Mouse (Mus musculus) right cerebral cortex, postnatal 36 days (tissue): Measurements from ENCODE around the gene Fam174b.

Source experiments
- DNase-seq, 2 experiments: peaks; one replicate each; pipeline ENCODE4 v3.0.0; 2022; ENCODE audit warnings: low spot score in 2 of 2, mixed read lengths in 1 of 2

Fam174b gene

GRCm38 (mm10) chr7:73740111-73741035 is at the start of gene Fam174b:
Fam174b (plus strand) TSS chr7:73740302.
- peak; percentile 62 to 68 for DNase-seq

GRCm38 (mm10) chr7:73697092-73697491 is 43.0 kb upstream of the Fam174b start:
- DNase-seq: no peak

DNA sequence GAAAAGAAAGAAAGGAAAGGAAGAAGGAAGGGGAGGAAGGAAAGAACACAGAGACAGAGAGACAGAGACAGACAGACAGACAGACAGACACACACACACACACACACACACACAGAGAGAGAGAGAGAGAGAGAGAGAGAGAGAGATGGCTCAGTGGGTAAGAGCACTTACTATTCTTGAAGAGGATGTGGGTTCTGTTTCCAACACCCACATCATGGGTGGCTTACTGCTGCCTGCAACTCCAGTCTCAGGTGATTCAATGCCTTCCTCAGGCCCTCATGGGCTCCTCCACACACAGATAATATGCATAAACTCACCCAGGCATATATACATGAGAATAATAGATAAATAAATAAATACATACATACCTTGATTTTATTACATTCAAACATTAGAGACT is 35.8 kb upstream of the Fam174b start:
- no peak for DNase-seq

GRCm38 (mm10) chr7:73713506-73713905 is 26.6 kb upstream of the Fam174b start:
- DNase-seq: no peak

- DNase-seq: peak in 1 of 2 experiments; percentile 32
These were observed 24.0 kb upstream of the Fam174b start for GRCm38 (mm10) chr7:73715928-73716749.

DNA sequence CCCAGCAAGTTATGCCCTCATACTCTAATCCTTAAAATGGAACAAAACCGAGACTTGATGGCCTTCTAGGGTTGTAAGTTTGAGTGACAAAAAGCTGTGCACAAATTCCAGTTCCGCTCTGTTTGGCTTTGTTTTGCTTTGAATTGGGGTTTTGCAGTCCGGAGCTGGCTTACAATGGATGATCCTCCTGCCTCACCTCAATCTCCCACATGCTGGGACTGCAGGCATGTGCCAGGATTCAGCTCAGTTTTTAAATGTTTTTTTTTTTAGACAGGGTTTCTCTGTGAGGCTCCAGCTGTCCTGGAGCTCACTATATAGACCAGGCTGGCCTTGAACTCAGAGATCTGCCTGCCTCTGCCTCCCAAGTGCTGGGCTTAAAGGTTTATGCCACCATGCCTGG is 23.3 kb upstream of the Fam174b start:
- DNase-seq: no peak

- no peak for DNase-seq
These were observed 22.1 kb upstream of the Fam174b start for GRCm38 (mm10) chr7:73718031-73718430.

GRCm38 (mm10) chr7:73718497-73719007 is 21.6 kb upstream of the Fam174b start:
- no peak for DNase-seq

- DNase-seq: no peak
These were observed 19.1 kb upstream of the Fam174b start for GRCm38 (mm10) chr7:73721046-73721445.

DNA sequence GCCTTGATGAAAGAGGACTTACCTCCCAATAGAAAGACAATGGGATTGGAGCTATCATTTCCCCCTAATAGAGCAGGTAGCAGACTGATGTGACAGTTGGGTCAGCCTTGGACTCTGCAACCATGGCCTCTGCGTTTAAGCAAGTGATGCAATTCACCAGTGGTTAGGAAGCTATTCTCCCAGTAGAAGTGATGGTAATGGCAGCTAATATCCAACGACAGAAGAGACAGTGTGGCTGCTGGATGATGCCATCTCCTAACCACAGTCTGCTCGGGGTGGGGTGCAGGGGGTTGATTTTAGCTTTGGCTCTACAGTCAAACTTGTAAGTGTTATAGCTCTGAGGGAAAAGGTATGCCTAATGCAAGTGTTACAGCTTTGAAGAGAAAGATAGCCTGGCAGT is 18.3 kb upstream of the Fam174b start:
- DNase-seq: no peak

GRCm38 (mm10) chr7:73729913-73730312 is 10.2 kb upstream of the Fam174b start:
- DNase-seq: no peak

- DNase-seq: no peak
These were observed 9.6 kb upstream of the Fam174b start for GRCm38 (mm10) chr7:73730430-73731022.

- DNase-seq: no peak
These were observed 4.1 kb upstream of the Fam174b start for GRCm38 (mm10) chr7:73736046-73736445.

GRCm38 (mm10) chr7:73741392-73741791 is 1.3 kb downstream of the Fam174b start:
- DNase-seq: no peak

GRCm38 (mm10) chr7:73741841-73742240 is 1.7 kb downstream of the Fam174b start:
- no peak for DNase-seq

DNA sequence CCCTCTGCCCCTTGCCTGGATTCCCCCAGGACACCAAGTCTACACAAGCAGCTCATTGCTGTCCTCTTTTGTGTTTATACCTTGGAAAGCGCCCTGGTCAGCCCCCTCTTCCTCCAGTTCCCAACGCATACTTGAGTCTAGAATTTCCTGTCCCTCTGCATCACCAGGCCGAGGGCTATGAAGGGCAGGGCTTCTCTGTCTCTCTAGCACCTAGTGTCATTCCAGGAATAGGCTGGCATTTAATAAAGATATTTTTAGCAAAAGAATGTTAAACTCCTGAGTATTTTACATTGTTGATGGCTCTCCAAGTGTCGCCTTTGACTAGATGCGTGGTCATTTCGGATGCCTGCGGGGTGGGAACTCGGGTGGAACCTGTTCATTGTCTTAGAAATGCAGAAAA is 3.0 kb downstream of the Fam174b start:
- no peak for DNase-seq

- DNase-seq: no peak
These were observed 3.8 kb downstream of the Fam174b start for GRCm38 (mm10) chr7:73743831-73744370.

DNA sequence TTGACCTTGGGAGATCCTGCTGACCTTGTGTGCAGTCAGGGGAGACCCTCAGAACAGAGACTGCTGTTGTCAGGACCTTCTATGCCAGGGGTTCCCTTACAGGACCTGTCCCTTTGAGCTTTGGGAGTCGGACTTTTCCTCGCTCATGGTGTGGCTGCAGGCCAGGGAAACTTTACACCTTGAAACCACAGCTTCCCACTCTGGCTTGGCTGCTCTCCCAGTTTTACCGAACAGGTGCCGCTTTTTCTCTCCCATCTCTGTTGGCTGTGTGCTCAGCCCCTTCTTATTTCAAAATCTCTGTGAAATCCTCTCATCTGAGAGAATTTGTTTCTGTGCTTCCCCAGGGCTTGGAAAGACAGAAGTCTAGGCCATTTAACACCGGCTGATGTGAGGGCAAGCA is 5.8 kb downstream of the Fam174b start:
- DNase-seq: no peak

DNA sequence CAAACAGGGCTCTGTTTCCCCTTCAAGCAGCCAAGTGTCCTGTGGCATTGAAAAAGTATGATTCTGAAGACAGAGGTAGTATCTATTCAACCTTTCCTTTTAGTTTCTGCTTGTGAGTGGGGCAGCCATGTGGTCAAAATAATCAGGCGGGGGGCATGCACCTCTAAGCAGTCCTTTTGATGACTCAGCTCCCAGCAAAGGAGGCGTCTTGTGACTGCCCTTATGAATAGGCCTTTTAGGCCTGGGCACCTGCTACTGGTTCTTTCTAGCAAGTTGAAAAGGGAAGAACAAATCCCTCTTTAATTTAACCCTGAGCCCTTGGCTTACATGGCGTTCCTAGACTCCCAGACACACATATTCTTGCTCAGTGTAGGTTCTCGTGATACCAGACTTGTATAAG is 6.7 kb downstream of the Fam174b start:
- no peak for DNase-seq

DNA sequence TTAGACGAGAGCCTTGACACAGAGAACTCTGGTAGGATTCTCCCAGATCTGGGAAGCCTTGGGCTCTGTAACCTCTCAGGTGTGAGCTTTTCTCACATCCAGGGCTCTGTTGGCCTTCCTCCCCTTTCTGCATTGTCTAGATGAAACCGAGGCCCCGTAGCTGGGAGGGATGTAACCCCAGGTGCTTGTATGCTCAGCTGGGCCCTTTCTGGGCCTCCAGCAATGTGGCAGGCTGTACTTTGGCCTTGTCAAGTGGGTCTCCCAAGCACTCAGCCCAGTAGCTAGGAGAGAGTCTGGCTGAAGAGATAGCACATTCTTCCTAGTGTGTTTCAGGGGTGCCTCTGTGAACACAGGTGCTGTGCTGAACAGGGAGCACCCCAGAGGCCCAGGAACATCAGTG is 7.4 kb downstream of the Fam174b start:
- no peak for DNase-seq

DNA sequence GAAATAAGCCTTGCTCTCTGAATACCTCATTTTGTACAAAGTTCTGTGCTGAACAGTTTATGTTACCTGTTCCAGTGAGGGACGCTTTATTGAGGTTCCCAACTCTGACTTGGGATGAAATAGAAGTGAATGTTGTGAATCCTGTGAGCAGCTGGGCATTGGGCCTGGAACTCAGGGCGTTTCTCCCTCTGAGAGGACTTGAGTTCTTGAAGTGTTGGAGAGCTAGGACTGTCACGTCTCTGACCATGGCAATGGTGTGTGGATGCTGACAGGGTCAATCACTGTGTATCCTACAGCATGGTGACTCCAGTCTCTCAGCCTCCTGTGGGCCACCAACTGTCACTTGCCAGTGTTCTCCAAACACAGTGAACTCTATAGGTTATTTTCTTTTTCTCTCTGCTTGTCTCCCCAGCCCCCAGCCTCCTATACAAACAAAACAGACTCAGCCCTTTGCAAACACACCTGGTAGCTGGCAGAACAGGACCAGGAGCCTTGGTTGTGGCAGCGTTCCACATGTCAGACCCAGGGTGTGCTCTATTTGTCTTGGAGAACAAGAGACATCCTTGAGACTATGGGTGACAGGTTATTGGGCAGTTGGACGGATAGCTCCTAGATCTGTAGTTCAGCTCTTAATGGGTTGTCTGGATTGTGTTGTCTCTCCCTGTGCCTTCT is 8.5 kb downstream of the Fam174b start:
- DNase-seq: no peak
